Mouse (Mus musculus) stomach, postnatal 0 days (tissue): ENCODE measurements around the gene Polr2a.

Experiments used
- CTCF ChIP-seq: IDR thresholded peaks from 2 replicates; pipeline ENCODE4 v1.5.1; 2016; ENCODE audit warnings: antibody characterized with exemption, low read depth, mild to moderate bottlenecking, moderate library complexity
- EP300 ChIP-seq: optimal IDR thresholded peaks from 2 replicates; pipeline ENCODE3; 2016; ENCODE audit warnings: antibody characterized with exemption

GRCm38 (mm10) chr11:69757303-69758089, 941 bp downstream of the Polr2a start:
- TF ChIP-seq CTCF, result 0 out of 2 replicates have a peak, but pooled peaks have one; percentile 1
- no peak for TF ChIP-seq EP300
